Mouse (Mus musculus): ENCODE results near the gene Olfr854. TPM values are rescaled to one million over a fixed set of nuclear protein-coding genes. Genes with fewer than 3 reads are reported as not detected.

Gene Olfr854
- polyA plus RNA-seq (2015; fragmentation: Nextera tagmentation; extraction: Ambion mirVana): not detected in 2 replicates

- H3K9me3 ChIP-seq: 0 out of 2 replicates have a peak, but pooled peaks cover 3% of the 10 kb centered on the region
- H3K4me2 ChIP-seq (replicated peaks): no peak within 1 kb of the TSS
- H3K27me3 ChIP-seq: no peaks in the 10 kb centered on the region
- no peaks in the 10 kb centered on the region for H3K36me3 ChIP-seq
- ATAC-seq: no peak
- no peak within 1 kb of the TSS for H3K27ac ChIP-seq
- H3K4me3 ChIP-seq (replicated peaks): no peak within 1 kb of the TSS
- WGBS: 62% methylated on average over 1 of the region's 1 CpGs
- no peaks in the 10 kb centered on the region for H3K4me1 ChIP-seq (replicated peaks)
- H3K9ac ChIP-seq (replicated peaks): no peak within 1 kb of the TSS
These were observed at the start of gene Olfr854 for GRCm38 (mm10) chr9:19567282-19567681. Olfr854 (minus strand) TSS chr9:19567382.

- Histone ChIP-seq H3K27ac (no peak within 1 kb of the TSS), H3K9ac (replicated peaks) (no peak within 1 kb of the TSS), H3K36me3 (no peaks in the 10 kb centered on the region), H3K9me3 (0 out of 2 replicates have a peak, but pooled peaks cover 6% of the 10 kb centered on the region), H3K4me2 (replicated peaks) (no peak within 1 kb of the TSS), H3K4me1 (replicated peaks) (no peaks in the 10 kb centered on the region), H3K27me3 (no peaks in the 10 kb centered on the region), H3K4me3 (replicated peaks) (no peak within 1 kb of the TSS)
- no peak for ATAC-seq
These were observed 15.1 kb upstream of the Olfr854 start, which contains the start of gene Olfr855 for GRCm38 (mm10) chr9:19582317-19582716. Olfr855 (plus strand) TSS chr9:19582617.

GRCm38 (mm10) chr9:19540976-19541375 is 26.2 kb downstream of the Olfr854 start, which contains the start of gene Olfr853:
Olfr853 (minus strand) TSS chr9:19541076.
- Histone ChIP-seq H3K9me3 (peaks cover 13% of the 10 kb centered on the region; the same call in 1 of the 2 replicates), H3K36me3 (no peaks in the 10 kb centered on the region), H3K4me1 (replicated peaks) (no peaks in the 10 kb centered on the region), H3K27me3 (no peaks in the 10 kb centered on the region), H3K4me2 (replicated peaks) (no peak within 1 kb of the TSS), H3K27ac (no peak within 1 kb of the TSS), H3K9ac (replicated peaks) (no peak within 1 kb of the TSS), H3K4me3 (replicated peaks) (no peak within 1 kb of the TSS)
- no peak for ATAC-seq
- WGBS: 79% methylated on average over 1 of the region's 1 CpGs

Other genes starting within 250 kb of the Olfr854 start
- gene Olfr845, start 230.9 kb downstream of the Olfr854 start, polyA plus RNA-seq (2015; fragmentation: Nextera tagmentation; extraction: Ambion mirVana): not detected in 2 replicates
- not detected in 2 replicates for gene Olfr846, start 203.4 kb downstream of the Olfr854 start, polyA plus RNA-seq (2015; fragmentation: Nextera tagmentation; extraction: Ambion mirVana)
- gene Olfr847, start 188.7 kb downstream of the Olfr854 start, polyA plus RNA-seq (2015; fragmentation: Nextera tagmentation; extraction: Ambion mirVana): not detected in 2 replicates
- gene Olfr849, start 127.1 kb downstream of the Olfr854 start, polyA plus RNA-seq (2015; fragmentation: Nextera tagmentation; extraction: Ambion mirVana): not detected in 2 replicates
- gene Olfr850, start 89.1 kb downstream of the Olfr854 start, polyA plus RNA-seq (2015; fragmentation: Nextera tagmentation; extraction: Ambion mirVana): not detected in 2 replicates
- gene Olfr851, start 74.1 kb downstream of the Olfr854 start, polyA plus RNA-seq (2015; fragmentation: Nextera tagmentation; extraction: Ambion mirVana): not detected in 2 replicates
- not detected in 2 replicates for gene Olfr853, start 26.3 kb downstream of the Olfr854 start, polyA plus RNA-seq (2015; fragmentation: Nextera tagmentation; extraction: Ambion mirVana)
- gene Olfr855, start 15.2 kb upstream of the Olfr854 start, polyA plus RNA-seq (2015; fragmentation: Nextera tagmentation; extraction: Ambion mirVana): not detected in 2 replicates
- 45.2 and 45.6 TPM in 2 replicates for gene Zfp317, start 54.7 kb upstream of the Olfr854 start, polyA plus RNA-seq (2015; fragmentation: Nextera tagmentation; extraction: Ambion mirVana)
- not detected in 2 replicates for gene Olfr857, start 142.1 kb upstream of the Olfr854 start, polyA plus RNA-seq (2015; fragmentation: Nextera tagmentation; extraction: Ambion mirVana)
- gene Olfr58, start 212.9 kb upstream of the Olfr854 start, polyA plus RNA-seq (2015; fragmentation: Nextera tagmentation; extraction: Ambion mirVana): not detected in 2 replicates
- gene Olfr859, start 237.5 kb upstream of the Olfr854 start, polyA plus RNA-seq (2015; fragmentation: Nextera tagmentation; extraction: Ambion mirVana): not detected in 2 replicates

Data from midbrain, embryonic 13.5 days (tissue).